ENCODE assay signal across 29 mouse cellular contexts in the genomic region with DNA sequence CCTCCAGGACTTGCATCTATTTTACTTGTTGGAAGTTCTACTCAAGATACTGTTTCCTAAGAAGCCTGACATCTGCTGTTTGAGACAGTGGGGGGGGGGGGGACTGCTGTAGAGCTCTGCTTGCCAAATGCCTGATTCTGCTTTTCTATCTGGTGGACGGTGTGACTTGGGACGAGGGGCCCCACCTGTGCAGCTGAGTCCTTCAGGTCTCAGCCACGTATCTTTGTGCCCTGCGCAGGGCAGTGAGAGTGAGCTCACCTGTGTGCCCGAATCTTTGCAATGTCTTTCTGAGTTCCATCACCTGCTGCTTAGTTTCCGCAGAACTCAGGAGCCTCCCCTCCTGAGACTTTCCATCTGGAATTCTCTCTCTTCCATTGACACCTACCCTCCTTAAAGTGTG.
"Had no signal": no experiment of that assay in that cellular context is flagged by ENCODE, and none has a peak within 500 bp of the region (broad histone marks: within the 10 kb centered on the region; RNA-seq: fewer than 3 reads in every experiment).

No protein-coding gene starts in this region.

- H3K4me2 ChIP-seq: embryonic facial prominence, embryonic 12.5 days; embryonic facial prominence, embryonic 13.5 days; embryonic facial prominence, embryonic 15.5 days; forebrain, embryonic 12.5 days; forebrain, embryonic 13.5 days; forebrain, embryonic 15.5 days had no signal

- ATAC-seq: forebrain, embryonic 13.5 days; forebrain, embryonic 14.5 days; forebrain, embryonic 15.5 days; forebrain, embryonic 16.5 days; forebrain, postnatal 0 days had no signal

- H3K9ac ChIP-seq: embryonic facial prominence, embryonic 12.5 days; embryonic facial prominence, embryonic 13.5 days; embryonic facial prominence, embryonic 15.5 days; forebrain, embryonic 12.5 days; forebrain, embryonic 13.5 days; forebrain, embryonic 15.5 days; forebrain, postnatal 0 days had no signal

- H3K27me3 ChIP-seq: embryonic facial prominence, embryonic 12.5 days; embryonic facial prominence, embryonic 13.5 days; embryonic facial prominence, embryonic 15.5 days; forebrain, embryonic 12.5 days; forebrain, embryonic 13.5 days; forebrain, embryonic 15.5 days had no signal

- H3K4me1 ChIP-seq: forebrain, embryonic 10.5 days; forebrain, embryonic 12.5 days; forebrain, embryonic 13.5 days had no signal

- DNase-seq: cerebellum, adult 2 months; cerebellum, adult 8-10 months; cerebellum, adult 9-10 months; cerebellum, adult 9-11 months; cerebellum, postnatal 10 days; cerebellum, postnatal 14 days; cerebellum, postnatal 25 days; cerebellum, postnatal 36 days; embryo, embryonic 11 days; forebrain, postnatal 0 days; gastrocnemius, adult 2 months; gastrocnemius, postnatal 10 days; gastrocnemius, postnatal 14 days; gastrocnemius, postnatal 25 days; gastrocnemius, postnatal 36 days; heart, adult 11 months; heart, adult 18-20 months; heart, adult 2 months had no signal

- H3K4me3 ChIP-seq: embryonic facial prominence, embryonic 10.5 days; embryonic facial prominence, embryonic 12.5 days; embryonic facial prominence, embryonic 13.5 days; embryonic facial prominence, embryonic 15.5 days; erythroblast, embryonic 14.5 days; forebrain, embryonic 10.5 days; forebrain, embryonic 12.5 days; forebrain, embryonic 13.5 days; forebrain, embryonic 15.5 days; gastrocnemius, adult 2 months; heart, adult 2 months had no signal

- H3K36me3 ChIP-seq: embryonic facial prominence, embryonic 10.5 days; embryonic facial prominence, embryonic 12.5 days; embryonic facial prominence, embryonic 13.5 days; embryonic facial prominence, embryonic 15.5 days; forebrain, embryonic 10.5 days; forebrain, embryonic 12.5 days; forebrain, embryonic 15.5 days had no signal

- H3K9me3 ChIP-seq: embryonic facial prominence, embryonic 10.5 days; embryonic facial prominence, embryonic 12.5 days; embryonic facial prominence, embryonic 13.5 days; embryonic facial prominence, embryonic 15.5 days; forebrain, embryonic 10.5 days; forebrain, embryonic 12.5 days; forebrain, embryonic 13.5 days; forebrain, embryonic 15.5 days had no signal

- H3K27ac ChIP-seq: embryonic facial prominence, embryonic 10.5 days; embryonic facial prominence, embryonic 12.5 days; embryonic facial prominence, embryonic 13.5 days; embryonic facial prominence, embryonic 15.5 days; forebrain, embryonic 10.5 days; forebrain, embryonic 12.5 days; forebrain, embryonic 13.5 days; forebrain, embryonic 15.5 days; gastrocnemius, adult 2 months; heart, adult 2 months had no signal
